Mouse (Mus musculus) kidney, embryonic 15.5 days (tissue): ENCODE measurements around the gene Mmp23. TPM values are rescaled to one million over a fixed set of nuclear protein-coding genes. Genes with fewer than 3 reads are reported as not detected.

Experiments
- ATAC-seq: fragments of 200-750 bp; cut with Nextera tagmentation; replicated peaks from 2 replicates; pipeline ENCODE4 v1.8.0; 2017; ENCODE audit warnings: moderate TSS enrichment; ENCODE audit not compliant: low FRiP score
- H3K27ac ChIP-seq: fragments of 300-500 bp; sonication (generic); 2 replicates; pipeline ENCODE4 v1.5.1; 2015; ENCODE audit warnings: mild to moderate bottlenecking, inconsistent platforms
- H3K27me3 ChIP-seq: fragments of 300-500 bp; sonication (generic); 2 replicates; pipeline ENCODE4 v1.6.1; 2015; ENCODE audit warnings: inconsistent platforms
- H3K36me3 ChIP-seq: fragments of 300-500 bp; sonication (generic); 2 replicates; pipeline ENCODE4 v1.6.1; 2015; ENCODE audit warnings: inconsistent platforms
- H3K4me1 ChIP-seq: fragments of 300-500 bp; sonication (generic); 2 replicates; pipeline ENCODE4 v1.6.1; 2015; ENCODE audit warnings: inconsistent platforms
- H3K4me2 ChIP-seq: fragments of 300-500 bp; sonication (generic); 2 replicates; pipeline ENCODE4 v1.6.1; 2015; ENCODE audit warnings: moderate library complexity, mild to moderate bottlenecking, inconsistent platforms
- H3K4me3 ChIP-seq: fragments of 300-500 bp; sonication (generic); replicated peaks from 2 replicates; pipeline ENCODE4 v1.5.1; 2015; ENCODE audit warnings: mild to moderate bottlenecking, inconsistent platforms
- H3K9ac ChIP-seq: fragments of 300-500 bp; sonication (generic); 2 replicates; pipeline ENCODE4 v1.6.1; 2015; ENCODE audit warnings: mild to moderate bottlenecking, inconsistent platforms
- H3K9me3 ChIP-seq: fragments of 300-500 bp; sonication (generic); replicated peaks from 2 replicates; pipeline ENCODE4 v1.6.1; 2016; ENCODE audit warnings: inconsistent platforms
- WGBS: fragments of 180-500 bp; shearing (Covaris S2); methylation state at CpG from one replicate; pipeline ENCODE4 v1.1.7; 2015; ENCODE audit warnings: mixed read lengths; 5-methylcytosine and 5-hydroxymethylcytosine counted together
- polyA plus RNA-seq: library from polyadenylated mRNA; unstranded; fragments of >200 nt; fragmentation: Nextera tagmentation; extraction: Ambion mirVana; gene quantifications from 2 replicates; pipeline ENCODE4 v1.2.1, GENCODE M21; 2015

Mmp23 gene
- polyA plus RNA-seq, 1 experiment from 2014 or later, result 68.7 TPM

GRCm38 (mm10) chr4:155618321-155618720 lies 34.9 kb downstream of the Mmp23 start:
- no peaks in the 10 kb centered on the region for H3K27me3 ChIP-seq
- ATAC-seq, result no peak
- 93% methylated on average over 5 of the region's 5 CpGs for WGBS
- no peak overlapping the region for H3K4me2 ChIP-seq
- H3K9me3 ChIP-seq, result no peaks in the 10 kb centered on the region
- no peak overlapping the region for H3K27ac ChIP-seq
- H3K36me3 ChIP-seq, result peaks cover 82% of the 10 kb centered on the region
- H3K9ac ChIP-seq, result no peak overlapping the region
- H3K4me1 ChIP-seq, result peaks cover under 1% of the 10 kb centered on the region; the same call in 1 of the 2 replicates
- H3K4me3 ChIP-seq, result no peak overlapping the region

- H3K9ac ChIP-seq, result no peak overlapping the region
- 95% methylated on average over 3 of the region's 3 CpGs for WGBS
- H3K27me3 ChIP-seq, result no peaks in the 10 kb centered on the region
- no peak overlapping the region for H3K4me2 ChIP-seq
- H3K27ac ChIP-seq, result no peak overlapping the region
- no peaks in the 10 kb centered on the region for H3K4me1 ChIP-seq
- H3K9me3 ChIP-seq, result no peaks in the 10 kb centered on the region
- ATAC-seq, result no peak
- no peak overlapping the region for H3K4me3 ChIP-seq
- H3K36me3 ChIP-seq, result peaks cover 89% of the 10 kb centered on the region
Measured at GRCm38 (mm10) chr4:155613264-155613663, 39.9 kb downstream of the Mmp23 start.

GRCm38 (mm10) chr4:155611860-155612259 lies 41.3 kb downstream of the Mmp23 start:
- ATAC-seq, result no peak
- no peaks in the 10 kb centered on the region for H3K27me3 ChIP-seq
- 94% methylated on average over 3 of the region's 3 CpGs for WGBS
- H3K27ac ChIP-seq, result no peak overlapping the region
- H3K4me1 ChIP-seq, result no peaks in the 10 kb centered on the region
- H3K9me3 ChIP-seq, result no peaks in the 10 kb centered on the region
- no peak overlapping the region for H3K9ac ChIP-seq
- H3K36me3 ChIP-seq, result peaks cover 75% of the 10 kb centered on the region
- H3K4me2 ChIP-seq, result no peak overlapping the region
- no peak overlapping the region for H3K4me3 ChIP-seq

GRCm38 (mm10) chr4:155606825-155607224 lies 46.4 kb downstream of the Mmp23 start:
- no peaks in the 10 kb centered on the region for H3K27me3 ChIP-seq
- ATAC-seq, result peak; percentile 38; the same call in 1 of the 2 replicates
- peaks cover 57% of the 10 kb centered on the region for H3K36me3 ChIP-seq
- no peaks in the 10 kb centered on the region for H3K9me3 ChIP-seq
- H3K4me3 ChIP-seq, result no peak overlapping the region
- H3K4me2 ChIP-seq, result no peak overlapping the region
- H3K27ac ChIP-seq, result no peak overlapping the region
- H3K9ac ChIP-seq, result no peak overlapping the region
- H3K4me1 ChIP-seq, result peaks cover 9% of the 10 kb centered on the region
- WGBS, result 39% methylated on average over 2 of the region's 2 CpGs

- Histone ChIP-seq H3K4me2 (no peak overlapping the region), H3K4me1 (peaks cover 15% of the 10 kb centered on the region), H3K9ac (no peak overlapping the region), H3K27ac (no peak overlapping the region), H3K4me3 (no peak overlapping the region), H3K27me3 (no peaks in the 10 kb centered on the region), H3K36me3 (peaks cover 42% of the 10 kb centered on the region), H3K9me3 (no peaks in the 10 kb centered on the region)
- 87% methylated on average over 4 of the region's 4 CpGs for WGBS
- no peak for ATAC-seq
Measured at GRCm38 (mm10) chr4:155605132-155605531, 48.1 kb downstream of the Mmp23 start.

- no peak overlapping the region for H3K9ac ChIP-seq
- WGBS, result 92% methylated on average over 6 of the region's 6 CpGs
- peaks cover 29% of the 10 kb centered on the region for H3K36me3 ChIP-seq
- H3K4me2 ChIP-seq, result no peak overlapping the region
- H3K9me3 ChIP-seq, result no peaks in the 10 kb centered on the region
- no peaks in the 10 kb centered on the region for H3K27me3 ChIP-seq
- no peak for ATAC-seq
- no peak overlapping the region for H3K27ac ChIP-seq
- peaks cover 17% of the 10 kb centered on the region for H3K4me1 ChIP-seq
- no peak overlapping the region for H3K4me3 ChIP-seq
Measured at GRCm38 (mm10) chr4:155603801-155604200, 49.4 kb downstream of the Mmp23 start.

GRCm38 (mm10) chr4:155602753-155603152 lies 50.4 kb downstream of the Mmp23 start:
- H3K27ac ChIP-seq, result no peak overlapping the region
- peaks cover 29% of the 10 kb centered on the region for H3K36me3 ChIP-seq
- no peaks in the 10 kb centered on the region for H3K9me3 ChIP-seq
- 100% methylated on average over 1 of the region's 1 CpGs for WGBS
- peaks cover 21% of the 10 kb centered on the region for H3K4me1 ChIP-seq
- no peaks in the 10 kb centered on the region for H3K27me3 ChIP-seq
- peak overlapping the region; percentile 81 for H3K4me3 ChIP-seq
- peak overlapping the region; percentile 93; the same call in 1 of the 2 replicates for H3K9ac ChIP-seq
- ATAC-seq, result no peak
- H3K4me2 ChIP-seq, result peak overlapping the region; percentile 86

- H3K27me3 ChIP-seq, result no peaks in the 10 kb centered on the region
- WGBS, result under 1% methylated on average over 31 of the region's 31 CpGs
- H3K36me3 ChIP-seq, result peaks cover 29% of the 10 kb centered on the region
- H3K4me2 ChIP-seq, result peak overlapping the region; percentile 86
- H3K9ac ChIP-seq, result peak overlapping the region; percentile 93
- peak; percentile 59 for ATAC-seq
- H3K4me1 ChIP-seq, result peaks cover 21% of the 10 kb centered on the region
- peak overlapping the region; percentile 81 for H3K4me3 ChIP-seq
- H3K27ac ChIP-seq, result peak overlapping the region; percentile 99
- H3K9me3 ChIP-seq, result no peaks in the 10 kb centered on the region
Measured at GRCm38 (mm10) chr4:155601997-155602456, 51.2 kb downstream of the Mmp23 start.

- Histone ChIP-seq H3K4me2 (peak within 1 kb of the TSS; percentile 86), H3K27ac (peak within 1 kb of the TSS; percentile 99), H3K27me3 (no peaks in the 10 kb centered on the region), H3K36me3 (peaks cover 29% of the 10 kb centered on the region), H3K4me3 (peak within 1 kb of the TSS; percentile 81), H3K9me3 (no peaks in the 10 kb centered on the region), H3K4me1 (peaks cover 21% of the 10 kb centered on the region), H3K9ac (peak within 1 kb of the TSS; percentile 93)
- under 1% methylated on average over 63 of the region's 65 CpGs for WGBS
- ATAC-seq, result peak; percentile 98
Measured at GRCm38 (mm10) chr4:155601091-155601996, 51.8 kb downstream of the Mmp23 start, which contains the start of gene Slc35e2. Slc35e2 (plus strand) TSS chr4:155601416.

Other genes starting within 250 kb of the Mmp23 start
- 1.8 and 2.3 TPM in 2 replicates for gene Cfap74, start 244.2 kb downstream of the Mmp23 start, polyA plus RNA-seq
- 1.0 and 1.1 TPM in 2 replicates for gene Tmem52, start 184.3 kb downstream of the Mmp23 start, polyA plus RNA-seq
- gene Gnb1, start 162.0 kb downstream of the Mmp23 start, polyA plus RNA-seq, result 476 and 488 TPM in 2 replicates
- gene Nadk, start 91.0 kb downstream of the Mmp23 start, polyA plus RNA-seq, result 89.0 and 93.6 TPM in 2 replicates
- 9.6 and 10.4 TPM in 2 replicates for gene Slc35e2, start 52.0 kb downstream of the Mmp23 start, polyA plus RNA-seq
- 63.4 and 64.8 TPM in 2 replicates for gene Cdk11b, start 28.5 kb downstream of the Mmp23 start, polyA plus RNA-seq
- gene Gm10563, start 8.0 kb downstream of the Mmp23 start, polyA plus RNA-seq, result not detected in 2 replicates
- 25.8 and 30.2 TPM in 2 replicates for gene Mib2, start 15.8 kb upstream of the Mmp23 start, polyA plus RNA-seq
- gene Fndc10, start 41.0 kb upstream of the Mmp23 start, polyA plus RNA-seq, result 4.9 and 5.3 TPM in 2 replicates
- 144 and 145 TPM in 2 replicates for gene Ssu72, start 51.4 kb upstream of the Mmp23 start, polyA plus RNA-seq
- gene Tmem240, start 81.4 kb upstream of the Mmp23 start, polyA plus RNA-seq, result 0.50 and 1.0 TPM in 2 replicates
- 115 and 124 TPM in 2 replicates for gene Atad3a, start 107.7 kb upstream of the Mmp23 start, polyA plus RNA-seq
- gene Vwa1, start 121.3 kb upstream of the Mmp23 start, polyA plus RNA-seq, result 5.6 and 7.7 TPM in 2 replicates
- gene Tmem88b, start 132.5 kb upstream of the Mmp23 start, polyA plus RNA-seq, result 0.42 and 0.47 TPM in 2 replicates
- gene Ankrd65, start 137.1 kb upstream of the Mmp23 start, polyA plus RNA-seq, result 0.19 and 0.34 TPM in 2 replicates
- 217 and 226 TPM in 2 replicates for gene Mrpl20, start 149.5 kb upstream of the Mmp23 start, polyA plus RNA-seq
- 158 and 173 TPM in 2 replicates for gene Ccnl2, start 159.1 kb upstream of the Mmp23 start, polyA plus RNA-seq
- 149 and 158 TPM in 2 replicates for gene Aurkaip1, start 177.9 kb upstream of the Mmp23 start, polyA plus RNA-seq
- gene Mxra8, start 186.3 kb upstream of the Mmp23 start, polyA plus RNA-seq, result 90.7 and 106 TPM in 2 replicates
- gene Dvl1, start 194.0 kb upstream of the Mmp23 start, polyA plus RNA-seq, result 5.2 and 5.3 TPM in 2 replicates
- gene Tas1r3, start 210.0 kb upstream of the Mmp23 start, polyA plus RNA-seq, result 0.18 and 0.19 TPM in 2 replicates
- gene Cptp, start 216.1 kb upstream of the Mmp23 start, polyA plus RNA-seq, result 13.0 and 15.2 TPM in 2 replicates
- gene Ints11, start 216.2 kb upstream of the Mmp23 start, polyA plus RNA-seq, result 72.5 and 78.0 TPM in 2 replicates
- gene Pusl1, start 238.4 kb upstream of the Mmp23 start, polyA plus RNA-seq, result 47.7 and 52.1 TPM in 2 replicates
- gene Acap3, start 238.4 kb upstream of the Mmp23 start, polyA plus RNA-seq, result 17.3 and 18.7 TPM in 2 replicates